Mouse (Mus musculus) intestine, embryonic 16.5 days (tissue): Measurements from ENCODE around the gene Chrd. TPM values are rescaled to one million over a fixed set of nuclear protein-coding genes. Genes with fewer than 3 reads are reported as not detected.

Experiments used
- ATAC-seq: fragments of 200-750 bp; cut with Nextera tagmentation; 2 replicates; pipeline ENCODE4 v1.8.0; 2017; ENCODE audit warnings: moderate TSS enrichment, moderate library complexity
- H3K27ac ChIP-seq: fragments of 300-500 bp; sonication (generic); 2 replicates; pipeline ENCODE4 v1.5.1; 2014; ENCODE audit warnings: mild to moderate bottlenecking, low read length
- H3K27me3 ChIP-seq: fragments of 300-500 bp; sonication (generic); replicated peaks from 2 replicates; pipeline ENCODE4 v1.6.1; 2014; ENCODE audit warnings: low read length, control low read depth, mixed read lengths; ENCODE audit not compliant: control insufficient read depth, insufficient read depth
- H3K36me3 ChIP-seq: fragments of 300-500 bp; sonication (generic); 2 replicates; pipeline ENCODE4 v1.6.1; 2014; ENCODE audit warnings: low read length, control low read depth; ENCODE audit not compliant: control insufficient read depth, insufficient read depth
- H3K4me1 ChIP-seq: fragments of 300-500 bp; sonication (generic); 2 replicates; pipeline ENCODE4 v1.6.1; 2014; ENCODE audit warnings: low read length, control low read depth, mixed read lengths; ENCODE audit not compliant: control insufficient read depth, insufficient read depth
- H3K4me2 ChIP-seq: fragments of 300-500 bp; sonication (generic); 2 replicates; pipeline ENCODE4 v1.6.1; 2014; ENCODE audit warnings: low read depth, low read length, control low read depth
- H3K4me3 ChIP-seq: fragments of 300-500 bp; sonication (generic); 2 replicates; pipeline ENCODE4 v1.5.1; 2014; ENCODE audit warnings: mild to moderate bottlenecking, low read length
- H3K9ac ChIP-seq: fragments of 300-500 bp; sonication (generic); 2 replicates; pipeline ENCODE4 v1.6.1; 2014; ENCODE audit warnings: low read depth, low read length
- H3K9me3 ChIP-seq: fragments of 300-500 bp; sonication (generic); 2 replicates; pipeline ENCODE4 v1.6.1; 2016; ENCODE audit warnings: low read length, control low read depth; ENCODE audit not compliant: control insufficient read depth
- WGBS: fragments of 180-500 bp; shearing (Covaris S2); extraction: QIAGEN DNeasy Blood & Tissue Kit; methylation state at CpG from one replicate; pipeline ENCODE4 v1.1.7; 2014; 5-methylcytosine and 5-hydroxymethylcytosine counted together
- polyA plus RNA-seq: library from polyadenylated mRNA; unstranded; fragments of >200 nt; fragmentation: Nextera tagmentation; extraction: Ambion mirVana; gene quantifications from 2 replicates; pipeline ENCODE4 v1.2.1, GENCODE M21; 2015

Gene Chrd
- polyA plus RNA-seq, 1 experiment from 2014 or later = 3.0 TPM

- WGBS = 62% methylated on average over 5 of the region's 5 CpGs
- H3K4me2 ChIP-seq = no peak overlapping the region
- no peak overlapping the region for H3K9ac ChIP-seq
- no peak overlapping the region for H3K27ac ChIP-seq
- peaks cover 24% of the 10 kb centered on the region for H3K4me1 ChIP-seq
- H3K9me3 ChIP-seq = no peaks in the 10 kb centered on the region
- no peaks in the 10 kb centered on the region; the same call in 1 of the 2 replicates for H3K27me3 ChIP-seq
- ATAC-seq = no peak
- no peak overlapping the region for H3K4me3 ChIP-seq
- H3K36me3 ChIP-seq = no peaks in the 10 kb centered on the region
Measured at GRCm38 (mm10) chr16:20700036-20700435, 32.9 kb upstream of the Chrd start.

- 62% methylated on average over 7 of the region's 7 CpGs for WGBS
- Histone ChIP-seq H3K27me3 (no peaks in the 10 kb centered on the region), H3K4me2 (no peak overlapping the region), H3K9me3 (no peaks in the 10 kb centered on the region), H3K4me1 (peaks cover 14% of the 10 kb centered on the region), H3K27ac (no peak overlapping the region), H3K36me3 (no peaks in the 10 kb centered on the region), H3K4me3 (no peak overlapping the region), H3K9ac (0 out of 2 replicates have a peak overlapping the region, but pooled peaks have one; percentile 48)
- ATAC-seq = no peak
Measured at GRCm38 (mm10) chr16:20701316-20701715, 31.6 kb upstream of the Chrd start.

- WGBS = 38% methylated on average over 12 of the region's 12 CpGs
- Histone ChIP-seq H3K4me2 (no peak overlapping the region), H3K27ac (peak overlapping the region; percentile 38; the same call in 1 of the 2 replicates), H3K4me3 (no peak overlapping the region), H3K9ac (peak overlapping the region; percentile 48), H3K4me1 (peaks cover 14% of the 10 kb centered on the region), H3K27me3 (no peaks in the 10 kb centered on the region), H3K36me3 (no peaks in the 10 kb centered on the region), H3K9me3 (no peaks in the 10 kb centered on the region)
- ATAC-seq = peak; percentile 32; the same call in 1 of the 2 replicates
Measured at GRCm38 (mm10) chr16:20701729-20702521, 31.0 kb upstream of the Chrd start.

- Histone ChIP-seq H3K27ac (no peak overlapping the region), H3K4me2 (no peak overlapping the region)
- 14% methylated on average over 8 of the region's 8 CpGs for WGBS
Measured at GRCm38 (mm10) chr16:20702522-20702893, 30.4 kb upstream of the Chrd start.

GRCm38 (mm10) chr16:20703071-20703470, 29.9 kb upstream of the Chrd start:
- peaks cover 3% of the 10 kb centered on the region; the same call in 1 of the 2 replicates for H3K36me3 ChIP-seq
- no peaks in the 10 kb centered on the region for H3K9me3 ChIP-seq
- no peak overlapping the region for H3K4me3 ChIP-seq
- no peak overlapping the region for H3K4me2 ChIP-seq
- 91% methylated on average over 10 of the region's 10 CpGs for WGBS
- no peak for ATAC-seq
- no peak overlapping the region for H3K9ac ChIP-seq
- H3K27ac ChIP-seq = no peak overlapping the region
- no peaks in the 10 kb centered on the region for H3K27me3 ChIP-seq
- peaks cover 14% of the 10 kb centered on the region for H3K4me1 ChIP-seq

More at GRCm38 (mm10) chr16:20702522-20702893, 30.4 kb upstream of the Chrd start:
- H3K27me3 ChIP-seq = no peaks in the 10 kb centered on the region
- no peaks in the 10 kb centered on the region for H3K9me3 ChIP-seq
- H3K4me3 ChIP-seq = no peak overlapping the region
- H3K36me3 ChIP-seq = 0 out of 2 replicates have a peak, but pooled peaks cover under 1% of the 10 kb centered on the region
- peak overlapping the region; percentile 48 for H3K9ac ChIP-seq
- ATAC-seq = peak; percentile 66
- H3K4me1 ChIP-seq = peaks cover 14% of the 10 kb centered on the region

- peaks cover 14% of the 10 kb centered on the region for H3K4me1 ChIP-seq
- WGBS = 88% methylated on average over 6 of the region's 6 CpGs
- no peak overlapping the region for H3K4me3 ChIP-seq
- no peaks in the 10 kb centered on the region for H3K27me3 ChIP-seq
- H3K9ac ChIP-seq = no peak overlapping the region
- no peak overlapping the region for H3K4me2 ChIP-seq
- no peak overlapping the region for H3K27ac ChIP-seq
- no peaks in the 10 kb centered on the region for H3K9me3 ChIP-seq
- no peak for ATAC-seq
- peaks cover 5% of the 10 kb centered on the region; the same call in 1 of the 2 replicates for H3K36me3 ChIP-seq
Measured at GRCm38 (mm10) chr16:20703699-20704400, 29.1 kb upstream of the Chrd start.

- no peak overlapping the region for H3K9ac ChIP-seq
- H3K27me3 ChIP-seq = no peaks in the 10 kb centered on the region
- no peaks in the 10 kb centered on the region for H3K9me3 ChIP-seq
- WGBS = 86% methylated on average over 3 of the region's 3 CpGs
- H3K27ac ChIP-seq = no peak overlapping the region
- ATAC-seq = no peak
- H3K4me1 ChIP-seq = peaks cover 14% of the 10 kb centered on the region
- H3K4me3 ChIP-seq = no peak overlapping the region
- no peak overlapping the region for H3K4me2 ChIP-seq
- H3K36me3 ChIP-seq = peaks cover 5% of the 10 kb centered on the region; the same call in 1 of the 2 replicates
Measured at GRCm38 (mm10) chr16:20705786-20706185, 27.1 kb upstream of the Chrd start.

GRCm38 (mm10) chr16:20706407-20707055, 26.4 kb upstream of the Chrd start:
- Histone ChIP-seq H3K27me3 (no peaks in the 10 kb centered on the region), H3K36me3 (peaks cover 5% of the 10 kb centered on the region; the same call in 1 of the 2 replicates), H3K4me1 (peaks cover 12% of the 10 kb centered on the region), H3K27ac (no peak overlapping the region), H3K9me3 (no peaks in the 10 kb centered on the region), H3K4me3 (no peak overlapping the region), H3K4me2 (no peak overlapping the region), H3K9ac (no peak overlapping the region)
- WGBS = 90% methylated on average over 2 of the region's 2 CpGs
- no peak for ATAC-seq
